Mouse (Mus musculus) spleen, adult 2 months (tissue): Measurements from ENCODE around the gene Ppp4r4.

Experiments used
- CTCF ChIP-seq: fragments of 200-500 bp; IDR thresholded peaks from 2 replicates; pipeline ENCODE4 v1.5.1; 2011; ENCODE audit warnings: mild to moderate bottlenecking, inconsistent platforms; ENCODE audit not compliant: insufficient read depth, insufficient read length, insufficient replicate concordance; ENCODE audit errors: extremely low read depth
- POLR2A ChIP-seq: fragments of 200-500 bp; IDR thresholded peaks from 2 replicates; pipeline ENCODE4 v1.6.1; 2011; ENCODE audit warnings: low read depth, low read length, inconsistent platforms

- TF ChIP-seq CTCF: no peak
- no peak for TF ChIP-seq POLR2A
Measured at GRCm38 (mm10) chr12:103565151-103565550, 33.1 kb downstream of the Ppp4r4 start.
